Mouse (Mus musculus): ENCODE data around the gene Jph4. TPM values are rescaled to one million over a fixed set of nuclear protein-coding genes. Genes with fewer than 3 reads are reported as not detected.

Gene Jph4
- polyA plus RNA-seq (2015; fragmentation: Nextera tagmentation; extraction: Ambion mirVana): 21.1 and 21.4 TPM in 2 replicates

GRCm38 (mm10) chr14:55116425-55117200 is at the start of gene Jph4:
TSS of gene Jph4 (minus strand) at chr14:55116935.
- Histone ChIP-seq H3K9me3 (no peaks in the 10 kb centered on the region), H3K9ac (peak within 1 kb of the TSS; percentile 90), H3K27me3 (peaks cover 32% of the 10 kb centered on the region), H3K27ac (replicated peaks) (peak within 1 kb of the TSS; percentile 96), H3K4me2 (peak within 1 kb of the TSS; percentile 91), H3K4me3 (peak within 1 kb of the TSS; percentile 82), H3K36me3 (peaks cover 14% of the 10 kb centered on the region), H3K4me1 (replicated peaks) (peaks cover 57% of the 10 kb centered on the region)
- WGBS: 3% methylated on average over 21 of the region's 21 CpGs
- peak; percentile 74 for ATAC-seq (ENCODE audit: low read depth)

DNA sequence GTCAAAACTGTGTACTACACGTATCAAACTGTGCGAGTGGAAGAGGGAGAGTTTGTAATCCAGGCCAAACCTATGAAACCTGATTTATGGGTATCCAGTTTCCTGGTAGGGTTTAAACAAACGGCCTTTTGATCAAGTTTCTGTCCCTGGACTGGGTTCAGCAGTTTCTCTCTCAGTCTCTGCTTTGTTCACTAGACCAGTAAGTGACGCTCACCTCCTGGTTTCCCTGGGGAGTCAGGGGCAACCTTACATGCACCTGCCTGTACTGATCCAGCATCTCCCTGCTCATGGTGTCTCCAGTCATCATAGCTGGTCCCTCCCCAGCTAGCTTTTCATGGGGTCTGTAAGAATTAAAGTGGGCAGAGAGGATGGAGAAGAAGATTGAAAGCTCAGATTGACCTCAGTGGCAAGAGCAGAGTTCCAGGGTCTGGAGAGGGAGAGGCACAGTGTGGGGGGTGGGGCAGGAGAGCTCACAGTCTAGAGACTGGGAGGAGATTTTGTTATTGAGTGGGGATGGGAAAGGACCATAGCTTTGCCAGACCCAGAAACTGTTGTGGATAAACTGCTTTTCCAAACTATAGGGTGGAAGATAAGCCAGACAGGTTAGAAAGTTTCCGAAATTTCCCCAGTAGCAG is 47.6 kb upstream of the Jph4 start:
- no peak overlapping the region for H3K27ac ChIP-seq (replicated peaks)
- WGBS: 65% methylated on average over 5 of the region's 5 CpGs
- H3K4me3 ChIP-seq: no peak overlapping the region
- H3K36me3 ChIP-seq: no peaks in the 10 kb centered on the region
- peaks cover 10% of the 10 kb centered on the region for H3K4me1 ChIP-seq (replicated peaks)
- no peak for ATAC-seq (ENCODE audit: low read depth)
- no peak overlapping the region for H3K9ac ChIP-seq
- H3K27me3 ChIP-seq: no peaks in the 10 kb centered on the region
- no peaks in the 10 kb centered on the region for H3K9me3 ChIP-seq
- no peak overlapping the region for H3K4me2 ChIP-seq

DNA sequence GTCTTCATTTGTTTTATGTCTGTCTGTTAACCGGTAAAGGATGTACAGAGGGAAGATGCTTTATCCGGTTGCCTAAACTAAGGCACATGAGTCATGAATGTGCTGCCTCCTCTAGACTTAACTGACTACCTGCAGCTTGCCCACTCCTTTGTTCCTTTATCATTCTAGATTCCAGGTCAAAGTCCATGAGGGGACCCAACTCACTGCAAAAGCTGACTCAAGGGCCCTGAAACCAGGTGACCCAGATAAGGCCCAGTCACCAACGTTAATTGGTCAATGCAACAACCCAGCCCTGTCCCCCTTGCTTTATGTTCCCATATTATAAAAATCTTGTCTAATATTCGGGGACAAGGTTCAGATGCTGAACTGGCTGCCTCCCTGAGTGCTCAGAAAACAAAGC is 45.4 kb upstream of the Jph4 start:
- Histone ChIP-seq H3K4me3 (no peak overlapping the region), H3K4me2 (no peak overlapping the region), H3K4me1 (replicated peaks) (peaks cover 5% of the 10 kb centered on the region), H3K9ac (no peak overlapping the region), H3K27me3 (no peaks in the 10 kb centered on the region), H3K36me3 (no peaks in the 10 kb centered on the region), H3K9me3 (no peaks in the 10 kb centered on the region), H3K27ac (replicated peaks) (no peak overlapping the region)
- no peak for ATAC-seq (ENCODE audit: low read depth)
- WGBS: 82% methylated on average over 4 of the region's 4 CpGs

- peak overlapping the region; percentile 20; the same call in 1 of the 2 replicates for H3K4me3 ChIP-seq
- no peaks in the 10 kb centered on the region for H3K9me3 ChIP-seq
- H3K27ac ChIP-seq (replicated peaks): no peak overlapping the region
- ATAC-seq (ENCODE audit: low read depth): peak; percentile 86
- peaks cover 5% of the 10 kb centered on the region for H3K4me1 ChIP-seq (replicated peaks)
- no peak overlapping the region for H3K9ac ChIP-seq
- no peaks in the 10 kb centered on the region for H3K27me3 ChIP-seq
- 36% methylated on average over 14 of the region's 14 CpGs for WGBS
- peak overlapping the region; percentile 50 for H3K4me2 ChIP-seq
- no peaks in the 10 kb centered on the region for H3K36me3 ChIP-seq
Measured at GRCm38 (mm10) chr14:55161098-55161634, 44.4 kb upstream of the Jph4 start.

- Histone ChIP-seq H3K36me3 (no peaks in the 10 kb centered on the region), H3K4me3 (no peak overlapping the region), H3K27me3 (no peaks in the 10 kb centered on the region), H3K9ac (no peak overlapping the region), H3K4me2 (no peak overlapping the region), H3K9me3 (no peaks in the 10 kb centered on the region), H3K27ac (replicated peaks) (no peak overlapping the region), H3K4me1 (replicated peaks) (peaks cover 5% of the 10 kb centered on the region)
- ATAC-seq (ENCODE audit: low read depth): no peak
- 82% methylated on average over 8 of the region's 10 CpGs for WGBS
Measured at GRCm38 (mm10) chr14:55160251-55161071, 43.7 kb upstream of the Jph4 start.

DNA sequence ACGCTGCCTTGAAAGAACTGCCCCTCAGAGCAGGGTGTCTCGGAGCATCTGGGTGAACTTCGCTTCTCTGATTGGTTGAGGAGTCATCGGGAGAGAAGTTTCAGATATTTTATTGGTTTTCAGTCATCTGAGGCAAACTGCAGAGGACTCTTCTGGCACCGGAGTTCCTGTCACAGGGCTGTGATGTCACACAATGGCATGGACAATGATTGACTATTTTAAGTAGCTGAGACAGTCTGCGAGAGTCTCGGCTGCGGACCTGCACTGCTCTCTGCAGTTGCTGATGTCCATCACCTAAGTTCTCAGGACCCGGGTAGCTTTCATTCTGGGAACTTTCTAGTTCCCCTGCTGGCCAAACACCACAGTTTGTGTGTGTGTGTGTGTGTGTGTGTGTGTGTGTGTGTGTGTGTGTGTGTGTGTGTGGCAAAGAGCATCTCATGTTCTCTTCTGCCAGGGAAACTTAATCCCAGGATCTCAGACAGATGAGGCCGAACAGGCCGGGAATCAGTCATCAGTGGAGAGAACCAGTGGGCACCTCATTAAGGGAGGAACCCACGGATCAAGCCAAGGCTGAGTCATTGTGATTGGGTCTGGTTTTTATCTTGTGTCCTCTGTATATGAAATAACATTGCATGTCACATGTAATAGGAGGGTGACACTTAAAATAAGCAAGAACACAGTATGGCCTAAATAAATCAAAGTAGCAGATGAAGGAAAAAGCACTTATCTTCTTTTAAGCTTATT is 40.8 kb upstream of the Jph4 start:
- no peak for ATAC-seq (ENCODE audit: low read depth)

GRCm38 (mm10) chr14:55152951-55153481 is 36.3 kb upstream of the Jph4 start:
- no peak overlapping the region for H3K9ac ChIP-seq
- 81% methylated on average over 16 of the region's 16 CpGs for WGBS
- H3K9me3 ChIP-seq: no peaks in the 10 kb centered on the region
- peaks cover 16% of the 10 kb centered on the region for H3K4me1 ChIP-seq (replicated peaks)
- H3K4me3 ChIP-seq: no peak overlapping the region
- H3K27me3 ChIP-seq: no peaks in the 10 kb centered on the region
- H3K27ac ChIP-seq (replicated peaks): no peak overlapping the region
- no peak for ATAC-seq (ENCODE audit: low read depth)
- H3K4me2 ChIP-seq: no peak overlapping the region
- no peaks in the 10 kb centered on the region for H3K36me3 ChIP-seq

More for the DNA sequence above, 40.8 kb upstream of the Jph4 start:
- H3K36me3 ChIP-seq: no peaks in the 10 kb centered on the region
- no peak overlapping the region for H3K4me3 ChIP-seq
- WGBS: 70% methylated on average over 12 of the region's 12 CpGs
- H3K4me1 ChIP-seq (replicated peaks): peaks cover 5% of the 10 kb centered on the region
- H3K9me3 ChIP-seq: no peaks in the 10 kb centered on the region
- H3K9ac ChIP-seq: no peak overlapping the region
- no peak overlapping the region for H3K27ac ChIP-seq (replicated peaks)
- H3K27me3 ChIP-seq: no peaks in the 10 kb centered on the region
- H3K4me2 ChIP-seq: no peak overlapping the region

DNA sequence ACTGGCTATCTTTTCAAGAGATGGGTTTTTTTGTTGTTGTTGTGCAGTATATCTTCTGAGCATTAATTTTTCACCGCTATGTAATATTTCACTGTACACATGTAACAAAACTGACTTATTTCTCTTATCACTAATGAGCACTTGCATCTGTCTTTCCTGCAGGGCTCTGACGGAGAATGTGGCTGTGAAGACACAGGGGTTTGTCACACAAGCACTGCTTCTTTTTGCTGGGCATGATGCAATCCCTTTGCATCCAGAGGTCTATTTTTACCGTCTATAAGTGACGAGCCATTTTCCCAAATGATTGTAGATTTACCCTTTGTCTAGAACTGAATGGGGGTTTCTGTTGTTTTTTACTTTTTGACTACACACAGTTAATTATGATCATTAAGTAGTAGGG is 35.4 kb upstream of the Jph4 start:
- H3K27ac ChIP-seq (replicated peaks): no peak overlapping the region
- WGBS: 86% methylated on average over 4 of the region's 4 CpGs
- H3K27me3 ChIP-seq: no peaks in the 10 kb centered on the region
- no peak overlapping the region for H3K4me2 ChIP-seq
- no peaks in the 10 kb centered on the region for H3K36me3 ChIP-seq
- no peak overlapping the region for H3K9ac ChIP-seq
- H3K4me1 ChIP-seq (replicated peaks): peaks cover 16% of the 10 kb centered on the region
- ATAC-seq (ENCODE audit: low read depth): no peak
- no peak overlapping the region for H3K4me3 ChIP-seq
- H3K9me3 ChIP-seq: no peaks in the 10 kb centered on the region

DNA sequence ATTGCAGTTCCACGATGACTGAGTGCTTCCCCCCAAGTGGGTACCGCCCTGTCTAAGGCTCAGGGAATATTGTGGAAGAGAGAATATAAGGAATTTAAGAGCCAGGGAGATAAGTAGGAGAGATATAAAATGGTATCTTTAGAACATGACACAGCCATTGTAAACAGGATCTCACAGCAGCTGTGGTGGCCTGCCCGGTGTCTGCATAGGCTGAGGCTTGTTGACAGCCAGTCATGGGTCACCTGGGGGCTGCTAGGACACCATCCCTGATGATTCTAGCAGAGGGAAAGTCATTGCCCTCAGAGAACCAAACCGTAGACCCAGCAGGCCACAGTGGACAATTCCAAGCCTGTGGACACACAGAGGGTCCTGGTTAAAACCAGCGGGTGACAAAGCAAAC is 34.2 kb upstream of the Jph4 start:
- ATAC-seq (ENCODE audit: low read depth): no peak
- H3K27ac ChIP-seq (replicated peaks): no peak overlapping the region
- 86% methylated on average over 5 of the region's 5 CpGs for WGBS
- no peaks in the 10 kb centered on the region for H3K27me3 ChIP-seq
- no peak overlapping the region for H3K4me2 ChIP-seq
- no peaks in the 10 kb centered on the region for H3K9me3 ChIP-seq
- no peaks in the 10 kb centered on the region for H3K36me3 ChIP-seq
- no peak overlapping the region for H3K4me3 ChIP-seq
- peaks cover 16% of the 10 kb centered on the region for H3K4me1 ChIP-seq (replicated peaks)
- H3K9ac ChIP-seq: no peak overlapping the region

DNA sequence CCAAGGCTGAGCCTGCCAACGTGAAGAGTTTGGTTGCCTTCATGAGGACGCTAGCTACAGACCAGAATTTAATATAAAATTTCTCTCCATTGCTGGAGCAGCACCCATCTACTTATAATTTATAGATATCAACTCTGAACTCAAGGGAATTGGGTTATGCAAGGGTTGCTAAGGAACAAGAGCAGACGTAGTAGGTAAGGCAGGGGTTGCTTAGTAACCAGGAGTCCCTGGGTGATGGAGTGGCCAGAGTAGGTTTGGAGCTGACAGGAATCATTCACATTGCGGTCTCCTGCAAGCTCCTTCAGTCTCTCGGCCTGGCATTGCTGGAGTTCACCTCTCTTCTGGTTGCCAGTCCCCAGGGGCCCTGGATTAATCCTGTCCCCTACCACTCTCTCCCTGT is 32.3 kb upstream of the Jph4 start:
- no peaks in the 10 kb centered on the region for H3K27me3 ChIP-seq
- 0 out of 2 replicates have a peak overlapping the region, but pooled peaks have one; percentile 7 for H3K4me2 ChIP-seq
- WGBS: 54% methylated on average over 5 of the region's 5 CpGs
- H3K9me3 ChIP-seq: no peaks in the 10 kb centered on the region
- H3K36me3 ChIP-seq: no peaks in the 10 kb centered on the region
- ATAC-seq (ENCODE audit: low read depth): peak; percentile 79
- H3K27ac ChIP-seq (replicated peaks): no peak overlapping the region
- H3K4me3 ChIP-seq: no peak overlapping the region
- H3K9ac ChIP-seq: no peak overlapping the region
- peaks cover 16% of the 10 kb centered on the region for H3K4me1 ChIP-seq (replicated peaks)

DNA sequence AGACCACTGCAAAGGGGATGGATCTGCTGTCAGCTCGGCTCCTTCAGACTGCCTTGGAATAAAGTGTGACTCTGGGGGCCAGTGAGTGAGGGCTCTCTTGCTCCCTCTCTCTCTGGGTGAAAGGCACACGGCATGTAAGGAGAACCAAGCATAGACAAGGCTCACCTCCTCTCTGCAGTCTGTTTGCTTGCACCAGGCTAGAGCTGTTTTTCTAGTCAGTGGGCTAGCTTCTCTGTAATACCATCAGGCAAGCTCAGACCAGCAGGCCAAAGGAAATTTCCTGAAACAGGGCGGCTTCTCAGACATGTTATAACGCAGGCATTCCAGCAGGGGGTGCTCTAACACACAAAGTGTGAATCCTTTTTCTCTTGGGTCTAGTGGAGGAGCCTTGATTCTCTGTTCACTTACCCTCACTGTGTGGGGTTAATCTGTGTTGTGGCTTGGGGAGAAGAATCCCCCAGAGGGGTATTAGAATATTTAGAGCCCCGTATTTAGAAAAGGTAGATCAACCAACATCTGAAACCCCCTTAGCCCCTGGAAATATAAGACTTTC is 31.7 kb upstream of the Jph4 start:
- H3K9ac ChIP-seq: no peak overlapping the region
- 0 out of 2 replicates have a peak overlapping the region, but pooled peaks have one; percentile 7 for H3K4me2 ChIP-seq
- peaks cover 16% of the 10 kb centered on the region for H3K4me1 ChIP-seq (replicated peaks)
- peak; percentile 76 for ATAC-seq (ENCODE audit: low read depth)
- no peaks in the 10 kb centered on the region for H3K9me3 ChIP-seq
- WGBS: 34% methylated on average over 5 of the region's 5 CpGs
- H3K27ac ChIP-seq (replicated peaks): no peak overlapping the region
- no peaks in the 10 kb centered on the region for H3K27me3 ChIP-seq
- H3K36me3 ChIP-seq: no peaks in the 10 kb centered on the region
- H3K4me3 ChIP-seq: no peak overlapping the region
